Mouse (Mus musculus) heart, postnatal 0 days (tissue): Measurements from ENCODE around the gene Shroom3.

ENCODE experiments used
- CTCF ChIP-seq: IDR thresholded peaks from 2 replicates; pipeline ENCODE4 v1.5.1; 2016; ENCODE audit warnings: antibody characterized with exemption, control low read depth, low read depth
- EP300 ChIP-seq: IDR thresholded peaks from 2 replicates; pipeline ENCODE4 v1.6.1; 2016; ENCODE audit warnings: antibody characterized with exemption, low read depth

DNA sequence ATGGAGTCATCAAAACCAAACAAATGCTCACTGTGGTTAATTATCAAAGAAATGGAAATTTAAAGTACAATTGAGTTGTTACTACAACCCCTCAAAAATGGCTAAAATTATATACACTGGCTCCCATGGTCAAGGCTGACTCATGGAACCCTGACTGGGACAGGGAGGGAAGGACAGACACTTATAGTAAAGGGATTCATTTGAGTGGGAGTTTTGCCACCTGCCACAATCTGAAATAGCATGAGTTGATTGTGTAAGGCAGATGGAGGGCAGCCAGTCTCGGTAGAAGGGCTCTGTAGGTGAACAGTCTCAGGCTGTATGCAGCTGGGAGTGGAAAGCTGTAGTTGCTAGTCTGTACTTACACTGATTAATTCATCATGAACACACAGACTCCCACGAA, 297.6 kb downstream of the Shroom3 start:
- TF ChIP-seq EP300 (no peak), CTCF (no peak)
